Mouse (Mus musculus) kidney, adult 2 months (tissue): ENCODE results near the gene Mmgt2. TPM values are rescaled to one million over a fixed set of nuclear protein-coding genes. Genes with fewer than 3 reads are reported as not detected.
A peak's percentile ranks its signal among the peaks of the same experiment; 100 is the strongest.

ENCODE experiments used
- DNase-seq: peaks from one replicate; pipeline ENCODE4 v3.0.0; 2021
- H3K27ac ChIP-seq: fragments of 200-500 bp; 2 replicates; pipeline ENCODE4 v1.5.1; 2012; ENCODE audit warnings: low read depth, low read length, control low read depth, inconsistent platforms; ENCODE audit not compliant: insufficient read depth
- H3K27me3 ChIP-seq: fragments of 200-500 bp; replicated peaks from 2 replicates; pipeline ENCODE4 v1.6.1; 2012; ENCODE audit warnings: mild to moderate bottlenecking, moderate library complexity, low read length, inconsistent platforms; ENCODE audit not compliant: control insufficient read depth, insufficient read depth
- H3K36me3 ChIP-seq: fragments of 200-500 bp; 2 replicates; pipeline ENCODE4 v1.6.1; 2012; ENCODE audit warnings: mild to moderate bottlenecking, moderate library complexity, low read length, inconsistent platforms; ENCODE audit not compliant: control insufficient read depth, insufficient read depth
- H3K4me1 ChIP-seq: fragments of 200-500 bp; 2 replicates; pipeline ENCODE4 v1.6.1; 2011; ENCODE audit warnings: low read length; ENCODE audit not compliant: control insufficient read depth, insufficient read depth
- H3K4me3 ChIP-seq: fragments of 200-500 bp; 2 replicates; pipeline ENCODE4 v1.5.1; 2011; ENCODE audit warnings: mild to moderate bottlenecking, low read depth, low read length, control low read depth; ENCODE audit not compliant: insufficient read depth
- CTCF ChIP-seq: fragments of 200-500 bp; conservative IDR thresholded peaks from 2 replicates; pipeline ENCODE4 v1.5.1; 2011; ENCODE audit warnings: low read depth, mild to moderate bottlenecking, control low read depth, low read length, moderate library complexity, mixed read lengths; ENCODE audit not compliant: insufficient read depth, insufficient read length
- POLR2A ChIP-seq: fragments of 200-500 bp; IDR thresholded peaks from one replicate; pipeline ENCODE4 v1.6.1; 2011; ENCODE audit warnings: low read depth, low read length, control low read depth
- WGBS: fragments of 180-500 bp; shearing (Covaris S2); methylation state at CpG from one replicate; pipeline ENCODE4 v1.1.7; 2018; 5-methylcytosine and 5-hydroxymethylcytosine counted together
- polyA plus RNA-seq: library from polyadenylated mRNA; depleted of rRNA; stranded (reverse); fragments of >200 nt; gene quantifications from 2 replicates; pipeline ENCODE4 v1.2.3, GENCODE M21; 2012

Gene Mmgt2
- polyA plus RNA-seq, 1 experiment, result 24.0 TPM

GRCm38 (mm10) chr11:62636840-62637221 is 11.6 kb upstream of the Mmgt2 start:
- Histone ChIP-seq H3K36me3 (no peaks in the 10 kb centered on the region), H3K4me1 (no peaks in the 10 kb centered on the region), H3K27me3 (no peaks in the 10 kb centered on the region), H3K27ac (0 out of 2 replicates have a peak overlapping the region, but pooled peaks have one; percentile 6), H3K4me3 (no peak overlapping the region)
- TF ChIP-seq POLR2A (no peak), CTCF (no peak)
- 70% methylated on average over 3 of the region's 3 CpGs for WGBS
- peak; percentile 61 for DNase-seq

- no peak for DNase-seq
- Histone ChIP-seq H3K36me3 (no peaks in the 10 kb centered on the region), H3K4me1 (no peaks in the 10 kb centered on the region), H3K27me3 (no peaks in the 10 kb centered on the region), H3K4me3 (no peak overlapping the region), H3K27ac (no peak overlapping the region)
- no peak for TF ChIP-seq POLR2A
- no peak for TF ChIP-seq CTCF
- 69% methylated on average over 5 of the region's 5 CpGs for WGBS
Measured at GRCm38 (mm10) chr11:62637401-62637800, 11.1 kb upstream of the Mmgt2 start.

- no peak overlapping the region for H3K27ac ChIP-seq
- no peak for DNase-seq
- no peaks in the 10 kb centered on the region for H3K4me1 ChIP-seq
- no peaks in the 10 kb centered on the region for H3K27me3 ChIP-seq
- no peaks in the 10 kb centered on the region for H3K36me3 ChIP-seq
- no peak overlapping the region for H3K4me3 ChIP-seq
- 64% methylated on average over 6 of the region's 6 CpGs for WGBS
- TF ChIP-seq CTCF (no peak), POLR2A (no peak)
Measured at GRCm38 (mm10) chr11:62637806-62638205, 10.7 kb upstream of the Mmgt2 start.

DNA sequence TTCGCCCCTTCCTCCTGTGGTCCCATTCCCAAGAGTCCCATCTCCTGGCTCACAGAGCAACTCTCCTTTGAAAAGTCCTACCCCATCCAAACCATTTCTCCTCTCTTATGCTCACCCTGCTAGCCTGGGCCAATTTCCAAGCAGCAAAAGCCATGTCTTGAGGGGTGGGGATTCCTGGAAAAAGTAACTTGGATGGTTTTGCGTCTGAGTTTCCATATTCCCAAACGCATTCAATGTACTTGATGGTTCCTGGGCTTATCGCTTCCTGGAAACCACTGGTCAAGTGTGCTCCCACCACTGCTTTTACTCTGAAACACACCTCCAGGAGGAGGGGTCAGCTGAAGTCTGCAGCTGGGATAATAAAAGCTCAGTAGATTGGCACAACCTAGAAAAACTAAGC is 10.1 kb upstream of the Mmgt2 start:
- H3K27ac ChIP-seq, result no peak overlapping the region
- H3K27me3 ChIP-seq, result no peaks in the 10 kb centered on the region
- H3K36me3 ChIP-seq, result no peaks in the 10 kb centered on the region
- TF ChIP-seq POLR2A (no peak), CTCF (no peak)
- H3K4me3 ChIP-seq, result no peak overlapping the region
- WGBS, result 77% methylated on average over 4 of the region's 4 CpGs
- DNase-seq, result no peak
- H3K4me1 ChIP-seq, result peaks cover 3% of the 10 kb centered on the region; the same call in 1 of the 2 replicates

DNA sequence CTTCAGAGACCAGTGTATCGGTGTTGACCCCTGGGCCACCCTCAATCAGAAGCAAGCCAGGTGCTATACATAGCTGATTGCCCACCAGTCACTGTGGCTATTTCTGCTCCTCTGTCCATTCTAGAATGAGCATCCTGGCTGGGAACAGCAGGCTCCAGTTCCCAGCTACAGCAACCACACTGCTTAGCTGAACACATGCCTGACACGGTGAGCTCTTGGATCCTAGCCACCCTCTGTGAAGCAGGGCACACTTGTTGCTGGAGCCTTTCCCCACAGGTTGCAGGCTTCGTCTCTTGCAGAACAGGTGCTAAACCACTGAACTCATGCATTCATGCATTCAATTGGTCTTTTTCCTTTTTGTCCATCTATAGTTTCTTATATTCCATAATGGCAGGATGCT is 8.1 kb upstream of the Mmgt2 start:
- Histone ChIP-seq H3K4me1 (peaks cover 11% of the 10 kb centered on the region), H3K27me3 (no peaks in the 10 kb centered on the region), H3K27ac (no peak overlapping the region), H3K36me3 (no peaks in the 10 kb centered on the region), H3K4me3 (no peak overlapping the region)
- WGBS, result 67% methylated on average over 3 of the region's 3 CpGs
- DNase-seq, result no peak
- no peak for TF ChIP-seq POLR2A

DNA sequence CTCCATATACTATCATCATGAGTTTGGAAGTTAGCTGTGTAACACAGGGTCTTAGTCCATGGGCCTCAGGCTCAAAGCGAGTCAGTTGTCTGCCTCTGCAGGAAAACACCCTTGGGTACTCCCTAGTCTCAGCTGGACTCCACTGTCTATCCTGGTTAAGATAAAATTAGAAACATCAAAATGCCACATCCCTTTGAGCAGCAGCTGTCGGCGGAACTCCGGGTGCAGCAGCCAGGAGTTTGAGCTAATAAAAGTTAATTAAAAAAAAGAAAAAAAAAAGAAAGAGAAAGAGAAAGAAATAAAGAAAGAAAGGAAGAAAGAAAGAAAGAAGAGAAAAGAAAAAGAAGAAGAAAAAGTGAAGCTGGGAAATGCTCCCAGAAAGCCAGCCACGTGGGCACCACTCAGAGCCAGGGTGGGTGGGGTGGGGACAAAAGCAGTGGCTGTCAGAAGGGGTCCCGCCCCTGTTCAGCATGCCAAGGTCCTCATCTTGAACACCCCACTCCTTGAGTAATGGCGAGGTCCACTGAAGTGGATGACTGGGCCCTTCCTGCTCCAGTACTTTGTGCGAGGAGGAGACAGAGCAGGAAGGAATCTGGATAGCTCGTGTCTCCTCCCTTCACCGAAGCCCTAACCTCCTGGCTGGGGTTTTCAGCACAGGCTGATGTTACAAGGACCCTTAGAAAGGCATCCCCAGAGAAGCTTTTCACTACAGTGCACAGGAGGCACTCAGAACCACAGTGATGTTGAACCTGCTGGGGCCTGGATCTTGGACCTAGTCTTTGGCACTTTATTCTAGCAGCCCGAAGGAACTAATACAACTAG is 6.2 kb upstream of the Mmgt2 start:
- no peak for TF ChIP-seq POLR2A
- no peak for TF ChIP-seq CTCF
- no peaks in the 10 kb centered on the region for H3K36me3 ChIP-seq
- no peak overlapping the region for H3K4me3 ChIP-seq
- no peaks in the 10 kb centered on the region for H3K27me3 ChIP-seq
- DNase-seq, result no peak
- H3K4me1 ChIP-seq, result peaks cover 12% of the 10 kb centered on the region
- no peak overlapping the region for H3K27ac ChIP-seq
- WGBS, result 64% methylated on average over 11 of the region's 11 CpGs

GRCm38 (mm10) chr11:62643011-62643631 is 5.3 kb upstream of the Mmgt2 start:
- H3K27me3 ChIP-seq, result no peaks in the 10 kb centered on the region
- TF ChIP-seq POLR2A (no peak), CTCF (no peak)
- peak; percentile 92 for DNase-seq
- no peaks in the 10 kb centered on the region for H3K36me3 ChIP-seq
- 33% methylated on average over 8 of the region's 8 CpGs for WGBS
- H3K4me3 ChIP-seq, result no peak overlapping the region
- H3K27ac ChIP-seq, result peak overlapping the region; percentile 42; the same call in 1 of the 2 replicates
- H3K4me1 ChIP-seq, result peaks cover 12% of the 10 kb centered on the region
